Mouse (Mus musculus) embryo, embryonic 11.5 days (tissue): ENCODE measurements around the gene Fam222a.

Source experiments
- DNase-seq: peaks from one replicate; pipeline ENCODE4 v3.0.0-alpha.2; 2012; ENCODE audit warnings: low read depth, low spot score

Gene Fam222a

DNA sequence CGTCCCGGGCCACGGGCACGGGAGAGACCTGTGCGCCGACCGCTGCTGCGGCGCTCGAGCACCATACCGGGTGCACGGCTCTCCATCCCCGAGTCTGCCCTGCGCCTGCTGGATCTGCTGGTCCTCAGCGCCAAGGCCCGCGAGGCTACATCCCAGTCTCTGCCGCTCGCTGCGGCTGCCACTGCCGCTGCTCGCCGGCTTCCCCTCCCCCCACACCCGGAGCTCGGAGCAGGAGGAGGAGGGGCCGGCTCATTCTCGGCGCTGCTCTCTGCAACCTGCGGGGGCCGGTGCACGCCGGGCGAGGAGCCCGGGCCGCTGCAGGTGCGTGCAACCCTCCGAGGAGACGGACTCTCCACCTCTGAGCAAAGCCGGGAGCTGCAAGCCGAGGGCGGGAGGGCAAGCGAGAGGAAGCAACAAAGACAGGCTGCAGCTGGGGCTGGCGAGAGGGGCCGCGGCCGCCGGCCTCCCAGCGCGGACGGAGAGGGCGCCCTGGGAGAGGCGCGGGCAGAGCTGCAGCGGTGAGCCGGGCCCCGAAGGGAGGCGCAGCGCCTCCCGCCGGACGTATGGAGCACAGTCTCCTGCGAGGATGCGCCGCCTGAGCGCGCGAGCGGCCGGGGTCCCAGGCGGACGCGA is at the start of gene Fam222a:
Gene Fam222a, plus strand, starts transcription at position 452 of the 633 bp plus-strand sequence.
- peak; percentile 57 for DNase-seq

- no peak for DNase-seq
Observed at GRCm38 (mm10) chr5:114528355-114528754, 39.5 kb upstream of the Fam222a start.

DNA sequence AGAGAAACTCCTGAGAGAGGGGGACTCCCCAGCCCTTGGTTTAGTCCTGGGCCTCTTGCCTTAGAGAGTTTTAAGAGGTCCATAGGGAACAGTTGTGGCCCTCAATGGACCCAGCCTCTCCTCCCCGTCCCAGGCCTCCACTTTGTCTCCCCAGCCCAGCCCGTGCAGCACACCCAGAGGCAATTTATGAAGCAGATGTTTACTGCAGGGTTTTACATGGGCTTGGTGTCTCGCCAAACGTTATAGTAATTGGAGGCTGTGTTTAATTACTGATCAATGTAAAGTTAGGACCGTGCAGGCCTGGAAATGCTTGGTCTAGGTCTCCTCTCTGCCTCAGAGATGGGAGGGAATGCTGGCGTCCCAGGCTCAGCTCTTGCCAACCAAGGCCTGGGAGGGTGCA is 37.5 kb upstream of the Fam222a start:
- no peak for DNase-seq

DNA sequence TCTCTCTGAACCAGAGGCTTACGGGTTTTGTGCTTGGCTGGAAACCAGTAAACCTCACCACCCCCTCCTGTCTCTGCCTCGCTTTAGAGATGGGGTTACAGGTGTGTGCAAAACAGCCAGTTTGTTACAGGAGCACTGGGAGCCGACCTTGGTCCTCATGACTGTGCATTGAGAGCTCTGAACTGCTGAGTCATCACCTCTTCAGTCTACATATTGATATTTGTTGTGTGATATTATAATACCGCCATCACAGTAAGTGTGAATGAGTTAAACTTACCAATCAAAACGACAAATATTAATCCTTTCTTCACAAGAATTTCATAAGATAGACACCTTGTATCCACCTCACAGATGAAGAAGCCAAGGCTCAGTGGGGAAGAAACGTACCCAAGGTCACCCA is 35.8 kb upstream of the Fam222a start:
- no peak for DNase-seq

DNA sequence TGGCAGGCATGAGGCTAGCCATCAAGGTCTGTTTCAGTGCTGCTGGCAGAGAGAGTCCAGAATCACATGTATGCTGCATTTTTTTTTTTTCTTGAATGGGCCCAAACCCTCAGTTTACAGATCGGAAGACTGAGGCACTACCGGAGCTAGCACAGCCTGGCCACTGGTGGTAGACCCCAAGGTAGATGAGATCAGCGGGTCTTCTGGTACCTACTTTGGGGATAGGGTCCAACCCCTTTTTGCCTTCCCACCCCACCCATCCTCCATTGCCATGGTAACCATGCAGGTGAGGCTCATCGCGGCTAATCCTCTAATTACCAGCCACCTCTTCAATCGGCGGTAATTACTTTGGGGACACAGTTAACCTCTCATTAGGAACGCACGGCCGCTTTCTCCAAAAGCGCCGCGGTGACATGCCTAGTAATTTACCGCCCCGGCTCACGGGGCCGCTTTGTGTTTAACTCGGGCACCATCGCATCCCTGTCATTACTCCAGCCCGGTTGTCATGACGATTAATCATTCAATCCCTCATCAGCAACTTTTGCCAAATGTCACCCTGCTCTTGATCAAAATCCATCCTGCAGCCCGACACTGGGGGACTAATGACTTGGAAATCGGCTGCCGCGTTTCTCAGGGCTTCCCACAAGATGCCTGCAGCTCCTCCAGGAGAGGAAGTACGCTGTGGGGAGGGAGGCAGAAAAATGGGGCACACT is 30.4 kb upstream of the Fam222a start:
- no peak for DNase-seq

DNA sequence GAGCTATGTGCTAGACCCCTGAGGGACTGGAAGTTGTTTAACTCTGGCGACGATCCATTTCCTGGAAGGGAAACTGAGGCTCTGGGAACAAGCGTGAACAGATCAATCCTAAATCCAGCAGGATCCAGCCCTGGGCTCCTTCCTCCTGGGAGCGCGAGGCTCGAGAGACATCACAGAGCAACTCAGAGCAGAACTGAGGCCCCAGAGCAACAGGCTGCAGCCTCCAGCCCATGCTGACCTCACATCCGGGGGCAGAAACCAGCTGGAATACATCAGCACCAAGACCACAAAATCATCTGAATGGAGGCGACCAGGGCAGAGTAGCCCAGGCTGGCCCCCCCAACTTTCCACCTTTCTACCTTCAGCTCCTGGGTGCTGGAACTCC is 29.8 kb upstream of the Fam222a start:
- no peak for DNase-seq

DNA sequence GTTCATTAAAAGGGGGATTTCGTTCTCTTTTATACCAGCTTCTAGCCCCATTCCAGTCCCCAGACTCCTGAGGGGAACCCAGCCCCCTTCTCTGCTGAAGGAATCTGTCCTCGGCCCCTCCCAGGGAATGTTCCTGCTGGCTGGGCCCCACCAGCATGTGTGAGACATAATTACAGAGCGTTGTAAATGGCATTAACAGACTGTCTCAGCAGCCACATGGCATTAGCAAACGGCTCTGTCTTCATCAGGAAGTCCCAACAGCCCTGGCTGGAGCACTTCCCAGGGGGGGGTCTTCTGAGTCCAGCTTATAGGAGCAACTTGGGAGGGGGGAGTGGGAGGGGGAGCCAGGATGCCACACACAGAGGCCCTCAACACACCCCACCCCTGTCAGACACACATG is 29.1 kb upstream of the Fam222a start:
- peak; percentile 26 for DNase-seq

DNA sequence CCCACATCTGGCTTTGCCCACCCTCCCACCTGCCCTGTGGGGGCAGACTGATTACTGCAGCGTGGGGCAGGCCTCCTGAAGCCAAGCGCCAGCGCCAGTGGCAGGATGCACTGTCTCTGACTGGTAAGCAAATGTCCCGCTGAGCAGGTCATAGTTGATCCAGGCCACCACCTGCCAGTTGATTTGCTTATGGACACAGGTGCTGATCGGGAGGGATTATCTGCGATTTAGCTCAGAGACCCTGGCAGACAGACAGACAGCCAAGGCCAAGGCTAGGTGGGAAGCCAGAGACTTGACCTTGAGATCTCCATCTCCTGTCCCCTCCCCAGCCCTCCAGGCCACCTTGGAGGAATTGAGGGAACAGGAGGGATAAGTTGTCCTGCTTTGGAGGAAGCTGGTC is 28.1 kb upstream of the Fam222a start:
- no peak for DNase-seq

GRCm38 (mm10) chr5:114541656-114542445 is 26.0 kb upstream of the Fam222a start:
- DNase-seq = no peak

GRCm38 (mm10) chr5:114543656-114544055 is 24.2 kb upstream of the Fam222a start:
- DNase-seq = no peak

DNA sequence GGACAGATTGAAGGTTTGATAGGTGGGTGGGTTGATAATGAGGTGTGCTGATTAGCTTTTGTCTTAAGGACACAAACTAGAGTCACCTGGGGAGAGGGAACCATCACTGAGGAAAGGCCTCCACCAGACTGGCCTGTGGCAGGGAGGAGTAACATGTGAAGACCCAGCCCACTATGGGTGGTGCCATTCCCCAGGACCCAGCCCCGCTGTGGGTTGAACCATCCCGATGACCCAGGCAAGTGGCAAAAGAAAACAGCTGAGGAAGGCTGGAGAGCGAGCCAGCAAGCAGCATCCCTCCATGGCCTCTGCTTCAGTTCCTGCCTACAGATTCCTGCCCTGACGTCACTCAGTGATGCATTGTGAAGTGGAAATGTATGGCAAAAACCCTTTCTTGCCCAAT is 23.6 kb upstream of the Fam222a start:
- no peak for DNase-seq

DNA sequence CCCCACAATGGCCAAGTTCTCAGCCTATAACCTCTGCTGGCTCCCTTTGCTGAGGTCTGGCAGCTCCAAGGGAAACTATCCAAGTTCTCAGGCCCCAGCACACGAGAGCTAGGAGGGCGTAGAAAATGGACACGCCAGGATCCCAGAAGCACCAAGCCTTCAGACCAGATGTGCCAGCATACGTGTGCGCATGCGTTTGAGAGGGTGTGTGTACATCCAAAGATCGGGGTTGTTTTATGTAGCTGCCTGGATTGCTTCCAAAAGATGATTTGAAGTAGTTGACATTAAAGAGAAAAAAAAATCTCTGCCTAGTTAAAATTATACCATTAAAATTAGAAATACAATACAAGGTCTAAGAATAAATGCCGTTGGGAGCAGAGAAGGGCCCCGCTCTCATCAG is 22.7 kb upstream of the Fam222a start:
- DNase-seq = no peak

GRCm38 (mm10) chr5:114548976-114549375 is 18.8 kb upstream of the Fam222a start:
- DNase-seq = no peak

DNA sequence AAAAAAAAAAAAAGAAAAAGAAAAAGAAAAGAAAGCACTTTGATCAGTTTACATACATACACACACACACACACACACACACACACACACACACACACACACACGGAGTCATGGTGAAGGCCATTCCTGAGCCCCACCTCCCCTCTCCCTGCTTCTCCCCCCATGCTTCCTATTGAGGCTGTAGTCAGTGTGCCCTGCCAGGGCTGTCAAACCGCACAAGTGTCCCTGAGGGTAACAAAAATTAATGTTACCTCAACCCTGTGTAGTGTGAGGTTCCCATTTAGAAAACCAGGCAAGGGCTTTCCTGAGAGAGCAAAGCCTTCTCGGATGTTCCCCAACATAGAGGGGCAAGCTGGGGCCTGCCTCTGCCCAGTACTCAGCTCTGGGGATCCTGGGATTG is 18.0 kb upstream of the Fam222a start:
- no peak for DNase-seq

DNA sequence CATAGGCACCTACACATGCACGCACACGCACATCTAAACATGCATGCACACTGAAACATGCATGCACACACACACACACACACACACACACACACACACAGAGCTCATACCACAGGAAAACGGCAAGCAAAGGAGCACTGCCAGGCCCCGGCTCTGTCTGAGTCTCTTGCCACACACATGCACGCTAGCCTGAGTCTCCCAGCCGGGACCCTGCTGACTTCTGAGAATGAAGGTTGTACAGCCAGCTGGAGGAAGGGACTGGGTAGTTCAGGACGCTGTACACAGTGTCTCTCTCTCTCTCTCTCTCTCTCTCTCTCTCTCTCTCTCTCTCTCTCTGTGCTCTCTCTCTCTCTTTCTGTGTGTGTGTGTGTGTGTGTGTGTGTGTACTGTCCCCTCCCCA is 17.4 kb upstream of the Fam222a start:
- no peak for DNase-seq

DNA sequence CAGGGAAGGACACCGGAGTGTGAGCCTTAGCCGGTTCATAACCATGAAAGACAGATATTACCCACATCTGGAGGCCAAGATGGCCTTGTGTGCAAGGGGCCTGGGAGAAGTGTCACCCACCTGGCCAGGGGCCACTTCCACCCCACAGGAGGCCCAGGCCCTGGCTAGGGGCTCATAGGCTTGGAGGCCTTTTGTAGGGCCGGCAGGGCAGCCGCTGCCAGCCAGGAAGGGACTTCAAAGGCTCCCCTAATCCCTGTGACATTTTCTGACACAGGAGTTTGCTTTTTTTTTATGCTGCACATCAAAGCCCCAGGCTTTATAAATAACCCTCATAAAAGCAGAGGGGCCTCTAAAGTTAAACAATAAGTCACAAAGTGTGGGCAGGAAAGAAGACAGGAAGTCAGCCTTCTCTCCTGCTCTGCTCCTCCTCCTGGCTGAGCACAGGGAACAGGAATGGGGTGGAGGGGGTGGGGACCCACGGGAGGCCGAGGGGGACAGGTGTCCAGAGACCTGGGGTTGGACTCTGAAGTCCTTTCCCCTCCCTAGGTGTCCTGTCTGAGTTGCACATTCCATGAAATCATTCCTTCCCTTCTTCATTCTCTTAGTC is 16.8 kb upstream of the Fam222a start:
- DNase-seq = no peak

GRCm38 (mm10) chr5:114552507-114553208 is 15.2 kb upstream of the Fam222a start:
- no peak for DNase-seq

- no peak for DNase-seq
Observed at GRCm38 (mm10) chr5:114553706-114554105, 14.1 kb upstream of the Fam222a start.

GRCm38 (mm10) chr5:114555424-114555823 is 12.4 kb upstream of the Fam222a start:
- DNase-seq = no peak

GRCm38 (mm10) chr5:114556109-114556508 is 11.7 kb upstream of the Fam222a start:
- no peak for DNase-seq
